Mouse (Mus musculus): ENCODE data around the gene Clmn. TPM values are rescaled to one million over a fixed set of nuclear protein-coding genes. Genes with fewer than 3 reads are reported as not detected.
"Not testable (repeated sequence)": the region's sequence is repeated elsewhere in the genome, so short reads cannot be mapped to it uniquely, and the experiment has no call there.

The Clmn gene
- total and polyA plus RNA-seq, 3 experiments: not detected

GRCm38 (mm10) chr12:104829596-104830282 lies 35.1 kb downstream of the Clmn start:
- peak; percentile 23 for DNase-seq (ENCODE audit: low read depth, low spot score)
- no peaks in the 10 kb centered on the region for H3K79me2 ChIP-seq (ENCODE audit: control insufficient read depth, insufficient read depth, low read length, poor library complexity)
- H3K27ac ChIP-seq (ENCODE audit: control insufficient read depth, low read depth, low read length): no peak overlapping the region
- H3K4me1 ChIP-seq (ENCODE audit: control insufficient read depth in 1 of 2, insufficient read depth in 2 of 2, low read length in 2 of 2): peaks cover 3 to 37% of the 10 kb centered on the region in 2 experiments; a peak in 3 of 4 replicates
- H3K27me3 ChIP-seq (ENCODE audit: control insufficient read depth in 1 of 2, insufficient read depth in 2 of 2, low read length in 2 of 2): no peaks in the 10 kb centered on the region
- H3K9me3 ChIP-seq (replicated peaks; ENCODE audit: insufficient read depth, low read length): no peaks in the 10 kb centered on the region
- H3K9ac ChIP-seq (ENCODE audit: control insufficient read depth, low read depth, low read length, poor library complexity, severe bottlenecking): no peak overlapping the region
- peaks cover 0 to 14% of the 10 kb centered on the region in 2 experiments; a peak in 2 of 4 replicates for H3K36me3 ChIP-seq (ENCODE audit: control insufficient read depth in 1 of 2, insufficient read depth in 2 of 2, low read length in 2 of 2)
- H3K4me3 ChIP-seq (ENCODE audit: control insufficient read depth in 1 of 2, insufficient read depth in 1 of 2, low read depth in 2 of 2, low read length in 2 of 2): no peak overlapping the region
- TF ChIP-seq MYC (IDR thresholded peaks at IDR 0.05; ENCODE audit: low read depth, low read length): no peak
- TF ChIP-seq JUND (IDR thresholded peaks at IDR 0.05; ENCODE audit: low read depth, low read length): no peak
- TF ChIP-seq MEF2A (IDR thresholded peaks at IDR 0.05; ENCODE audit: extremely low read depth, insufficient replicate concordance, low read depth, low read length, poor library complexity, severe bottlenecking): no peak
- TF ChIP-seq ZKSCAN1 (IDR thresholded peaks at IDR 0.05; ENCODE audit: low read depth, low read length): no peak
- no peak for TF ChIP-seq ZC3H11A (IDR thresholded peaks at IDR 0.05; ENCODE audit: low read depth, low read length)
- TF ChIP-seq HCFC1 (IDR thresholded peaks at IDR 0.05; ENCODE audit: low read depth, low read length): no peak

DNA sequence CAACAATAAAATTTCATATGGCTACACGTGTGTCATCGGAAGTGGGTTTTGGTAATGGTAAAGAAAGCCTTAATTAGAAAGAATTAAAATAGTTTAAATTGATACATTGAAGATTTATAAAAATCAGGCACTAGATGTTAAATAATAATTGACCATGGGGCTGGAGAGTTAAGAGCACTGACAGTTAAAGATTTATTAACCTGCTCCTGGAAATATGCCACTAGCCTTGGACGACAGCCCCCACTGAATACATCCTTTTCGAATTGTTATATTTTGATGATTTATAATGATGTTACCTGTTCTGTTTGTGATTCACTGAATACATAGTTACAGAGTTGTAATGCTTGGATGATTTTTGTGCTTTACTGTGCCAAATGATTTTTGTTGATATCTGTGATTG lies 35.9 kb downstream of the Clmn start:
- not testable (repeated sequence) for H3K27ac ChIP-seq (ENCODE audit: control insufficient read depth, low read depth, low read length); H3K27me3 ChIP-seq (ENCODE audit: control insufficient read depth in 1 of 2, insufficient read depth in 2 of 2, low read length in 2 of 2); H3K9me3 ChIP-seq (replicated peaks; ENCODE audit: insufficient read depth, low read length); H3K79me2 ChIP-seq (ENCODE audit: control insufficient read depth, insufficient read depth, low read length, poor library complexity); H3K9ac ChIP-seq (ENCODE audit: control insufficient read depth, low read depth, low read length, poor library complexity, severe bottlenecking); H3K4me3 ChIP-seq (ENCODE audit: control insufficient read depth in 1 of 2, insufficient read depth in 1 of 2, low read depth in 2 of 2, low read length in 2 of 2); DNase-seq (ENCODE audit: low read depth, low spot score)
- peaks cover 0 to 38% of the 10 kb centered on the region in 2 experiments; a peak in 3 of 4 replicates for H3K4me1 ChIP-seq (ENCODE audit: control insufficient read depth in 1 of 2, insufficient read depth in 2 of 2, low read length in 2 of 2)
- peaks cover 0 to 13% of the 10 kb centered on the region in 2 experiments; a peak in 2 of 4 replicates for H3K36me3 ChIP-seq (ENCODE audit: control insufficient read depth in 1 of 2, insufficient read depth in 2 of 2, low read length in 2 of 2)

GRCm38 (mm10) chr12:104827721-104828120 lies 37.2 kb downstream of the Clmn start:
- Histone ChIP-seq H3K4me3 (ENCODE audit: control insufficient read depth in 1 of 2, insufficient read depth in 1 of 2, low read depth in 2 of 2, low read length in 2 of 2) (no peak overlapping the region), H3K27ac (ENCODE audit: control insufficient read depth, low read depth, low read length) (no peak overlapping the region), H3K9me3 (replicated peaks; ENCODE audit: insufficient read depth, low read length) (no peaks in the 10 kb centered on the region), H3K4me1 (ENCODE audit: control insufficient read depth in 1 of 2, insufficient read depth in 2 of 2, low read length in 2 of 2) (peaks cover 1 to 46% of the 10 kb centered on the region in 2 experiments; a peak in 3 of 4 replicates), H3K79me2 (ENCODE audit: control insufficient read depth, insufficient read depth, low read length, poor library complexity) (no peaks in the 10 kb centered on the region), H3K27me3 (ENCODE audit: control insufficient read depth in 1 of 2, insufficient read depth in 2 of 2, low read length in 2 of 2) (no peaks in the 10 kb centered on the region), H3K9ac (ENCODE audit: control insufficient read depth, low read depth, low read length, poor library complexity, severe bottlenecking) (no peak overlapping the region), H3K36me3 (ENCODE audit: control insufficient read depth in 1 of 2, insufficient read depth in 2 of 2, low read length in 2 of 2) (peaks cover 0 to 15% of the 10 kb centered on the region in 2 experiments; a peak in 2 of 4 replicates)
- peak; percentile 64 for DNase-seq (ENCODE audit: low read depth, low spot score)
- no peak for TF ChIP-seq RCOR1 (IDR thresholded peaks at IDR 0.05; ENCODE audit: low read depth, low read length)
- no peak for TF ChIP-seq TAL1 (IDR thresholded peaks at IDR 0.05; ENCODE audit: low read length)
- no peak for TF ChIP-seq MYB (IDR thresholded peaks at IDR 0.05; ENCODE audit: low read depth, low read length)
- TF ChIP-seq CHD2 (IDR thresholded peaks at IDR 0.05; ENCODE audit: low read length): no peak
- TF ChIP-seq MAFK (IDR thresholded peaks at IDR 0.05; ENCODE audit: borderline replicate concordance, low read depth, low read length): no peak
